Mouse (Mus musculus) kidney, postnatal 10 days (tissue): Measurements from ENCODE around the gene Wbp4.
"Not testable (repeated sequence)": the region's sequence is repeated elsewhere in the genome, so short reads cannot be mapped to it uniquely, and the experiment has no call there.

Source experiments
- DNase-seq: peaks from one replicate; pipeline ENCODE4 v3.0.0; 2021; ENCODE audit warnings: mixed read lengths

The Wbp4 gene

GRCm38 (mm10) chr14:79481339-79482151 lies at the start of gene Wbp4:
Wbp4 (minus strand) TSS chr14:79481520.
- peak; percentile 93 for DNase-seq

- no peak for DNase-seq
Measured at GRCm38 (mm10) chr14:79530761-79531160, 49.4 kb upstream of the Wbp4 start.

GRCm38 (mm10) chr14:79529581-79530554 lies 48.5 kb upstream of the Wbp4 start:
- DNase-seq, result no peak

GRCm38 (mm10) chr14:79527704-79528103 lies 46.4 kb upstream of the Wbp4 start:
- peak; percentile 52 for DNase-seq

- DNase-seq, result not testable (repeated sequence)
Measured at GRCm38 (mm10) chr14:79526106-79526505, 44.8 kb upstream of the Wbp4 start.

GRCm38 (mm10) chr14:79522387-79522786 lies 41.1 kb upstream of the Wbp4 start:
- no peak for DNase-seq

- no peak for DNase-seq
Measured at GRCm38 (mm10) chr14:79521471-79522117, 40.3 kb upstream of the Wbp4 start.

- DNase-seq, result no peak
Measured at GRCm38 (mm10) chr14:79521056-79521455, 39.7 kb upstream of the Wbp4 start.

GRCm38 (mm10) chr14:79520612-79521011 lies 39.3 kb upstream of the Wbp4 start:
- DNase-seq, result no peak

- no peak for DNase-seq
Measured at GRCm38 (mm10) chr14:79519663-79519975, 38.3 kb upstream of the Wbp4 start.

GRCm38 (mm10) chr14:79518761-79519662 lies 37.7 kb upstream of the Wbp4 start:
- no peak for DNase-seq

GRCm38 (mm10) chr14:79518123-79518522 lies 36.8 kb upstream of the Wbp4 start:
- DNase-seq, result no peak

GRCm38 (mm10) chr14:79517185-79517740 lies 35.9 kb upstream of the Wbp4 start:
- no peak for DNase-seq

- no peak for DNase-seq
Measured at GRCm38 (mm10) chr14:79516751-79517150, 35.4 kb upstream of the Wbp4 start.

GRCm38 (mm10) chr14:79516243-79516610 lies 34.9 kb upstream of the Wbp4 start:
- DNase-seq, result no peak

GRCm38 (mm10) chr14:79515511-79516242 lies 34.4 kb upstream of the Wbp4 start:
- peak; percentile 35 for DNase-seq

- no peak for DNase-seq
Measured at GRCm38 (mm10) chr14:79515100-79515499, 33.8 kb upstream of the Wbp4 start.

GRCm38 (mm10) chr14:79513951-79514350 lies 32.6 kb upstream of the Wbp4 start:
- no peak for DNase-seq

GRCm38 (mm10) chr14:79511521-79511920 lies 30.2 kb upstream of the Wbp4 start:
- DNase-seq, result no peak

- DNase-seq, result no peak
Measured at GRCm38 (mm10) chr14:79508662-79509305, 27.5 kb upstream of the Wbp4 start.

GRCm38 (mm10) chr14:79507846-79508245 lies 26.5 kb upstream of the Wbp4 start:
- DNase-seq, result no peak
